Mouse (Mus musculus) stomach, embryonic 16.5 days (tissue): ENCODE results near the gene Pwwp2b. TPM values are rescaled to one million over a fixed set of nuclear protein-coding genes. Genes with fewer than 3 reads are reported as not detected.
A peak's percentile ranks its signal among the peaks of the same experiment; 100 is the strongest.

ENCODE experiments used
- ATAC-seq: fragments of 200-750 bp; cut with Nextera tagmentation; 2 replicates; pipeline ENCODE4 v1.8.0; 2017; ENCODE audit warnings: moderate number of reproducible peaks, moderate TSS enrichment; ENCODE audit not compliant: insufficient read depth, low FRiP score
- H3K27ac ChIP-seq: fragments of 300-500 bp; sonication (generic); 2 replicates; pipeline ENCODE4 v1.5.1; 2014; ENCODE audit warnings: low read length
- H3K27me3 ChIP-seq: fragments of 300-500 bp; sonication (generic); 2 replicates; pipeline ENCODE4 v1.6.1; 2014; ENCODE audit warnings: low read length, control low read depth, mixed read lengths; ENCODE audit not compliant: control insufficient read depth, insufficient read depth
- H3K36me3 ChIP-seq: fragments of 300-500 bp; sonication (generic); 2 replicates; pipeline ENCODE4 v1.6.1; 2014; ENCODE audit warnings: low read length; ENCODE audit not compliant: control insufficient read depth, insufficient read depth
- H3K4me1 ChIP-seq: fragments of 300-500 bp; sonication (generic); 2 replicates; pipeline ENCODE4 v1.6.1; 2014; ENCODE audit warnings: low read length, control low read depth, mixed read lengths; ENCODE audit not compliant: control insufficient read depth, insufficient read depth
- H3K4me2 ChIP-seq: fragments of 300-500 bp; sonication (generic); 2 replicates; pipeline ENCODE4 v1.6.1; 2014; ENCODE audit warnings: low read depth, low read length, mixed read lengths
- H3K4me3 ChIP-seq: fragments of 300-500 bp; sonication (generic); replicated peaks from 2 replicates; pipeline ENCODE4 v1.5.1; 2014; ENCODE audit warnings: mild to moderate bottlenecking, low read length
- H3K9ac ChIP-seq: fragments of 300-500 bp; sonication (generic); 2 replicates; pipeline ENCODE4 v1.6.1; 2014; ENCODE audit warnings: low read length
- H3K9me3 ChIP-seq: fragments of 300-500 bp; sonication (generic); replicated peaks from 2 replicates; pipeline ENCODE4 v1.6.1; 2016; ENCODE audit warnings: low read length, control low read depth; ENCODE audit not compliant: control insufficient read depth
- WGBS: fragments of 180-500 bp; shearing (Covaris S2); extraction: QIAGEN DNeasy Blood & Tissue Kit; methylation state at CpG from one replicate; pipeline ENCODE4 v1.1.7; 2014; 5-methylcytosine and 5-hydroxymethylcytosine counted together
- polyA plus RNA-seq: library from polyadenylated mRNA; unstranded; fragments of >200 nt; fragmentation: Nextera tagmentation; extraction: Ambion mirVana; gene quantifications from 2 replicates; pipeline ENCODE4 v1.2.1, GENCODE M21; 2015

Pwwp2b gene
- polyA plus RNA-seq, 1 experiment from 2014 or later = 16.3 TPM

- ATAC-seq = no peak
- no peaks in the 10 kb centered on the region for H3K36me3 ChIP-seq
- peak overlapping the region; percentile 76 for H3K4me3 ChIP-seq
- H3K9me3 ChIP-seq = no peaks in the 10 kb centered on the region
- peaks cover 73% of the 10 kb centered on the region for H3K4me1 ChIP-seq
- peak overlapping the region; percentile 88 for H3K4me2 ChIP-seq
- no peaks in the 10 kb centered on the region for H3K27me3 ChIP-seq
- peak overlapping the region; percentile 94 for H3K27ac ChIP-seq
- H3K9ac ChIP-seq = peak overlapping the region; percentile 89
- WGBS = 34% methylated on average over 7 of the region's 7 CpGs
Measured at GRCm38 (mm10) chr7:139249406-139250210, 1.3 kb downstream of the Pwwp2b start.

- peak overlapping the region; percentile 50; the same call in 1 of the 2 replicates for H3K9ac ChIP-seq
- 25% methylated on average over 5 of the region's 5 CpGs for WGBS
- H3K4me2 ChIP-seq = peak overlapping the region; percentile 23; the same call in 1 of the 2 replicates
- H3K4me1 ChIP-seq = peaks cover 63% of the 10 kb centered on the region
- H3K4me3 ChIP-seq = no peak overlapping the region
- H3K27ac ChIP-seq = peak overlapping the region; percentile 94
- H3K27me3 ChIP-seq = no peaks in the 10 kb centered on the region
- peak; percentile 44 for ATAC-seq
- H3K36me3 ChIP-seq = peaks cover 11% of the 10 kb centered on the region; the same call in 1 of the 2 replicates
- H3K9me3 ChIP-seq = no peaks in the 10 kb centered on the region
Measured at GRCm38 (mm10) chr7:139251881-139252301, 3.6 kb downstream of the Pwwp2b start.

- no peak for ATAC-seq
- Histone ChIP-seq H3K9me3 (no peaks in the 10 kb centered on the region), H3K36me3 (peaks cover 12% of the 10 kb centered on the region; the same call in 1 of the 2 replicates), H3K4me1 (peaks cover 62% of the 10 kb centered on the region), H3K27ac (peak overlapping the region; percentile 94), H3K4me2 (peak overlapping the region; percentile 23; the same call in 1 of the 2 replicates), H3K9ac (0 out of 2 replicates have a peak overlapping the region, but pooled peaks have one; percentile 14), H3K27me3 (no peaks in the 10 kb centered on the region), H3K4me3 (no peak overlapping the region)
- 76% methylated on average over 7 of the region's 7 CpGs for WGBS
Measured at GRCm38 (mm10) chr7:139252566-139252965, 4.3 kb downstream of the Pwwp2b start.

- peak overlapping the region; percentile 56 for H3K9ac ChIP-seq
- H3K4me1 ChIP-seq = peaks cover 58% of the 10 kb centered on the region
- ATAC-seq = no peak
- H3K27me3 ChIP-seq = no peaks in the 10 kb centered on the region
- H3K36me3 ChIP-seq = peaks cover 12% of the 10 kb centered on the region; the same call in 1 of the 2 replicates
- H3K4me3 ChIP-seq = no peak overlapping the region
- H3K9me3 ChIP-seq = no peaks in the 10 kb centered on the region
- H3K27ac ChIP-seq = peak overlapping the region; percentile 94
- H3K4me2 ChIP-seq = peak overlapping the region; percentile 23
- WGBS = 50% methylated on average over 9 of the region's 9 CpGs
Measured at GRCm38 (mm10) chr7:139252986-139253385, 4.7 kb downstream of the Pwwp2b start.

GRCm38 (mm10) chr7:139253462-139253861 lies 5.2 kb downstream of the Pwwp2b start:
- peak overlapping the region; percentile 23 for H3K4me2 ChIP-seq
- no peak for ATAC-seq
- H3K36me3 ChIP-seq = peaks cover 12% of the 10 kb centered on the region; the same call in 1 of the 2 replicates
- peaks cover 58% of the 10 kb centered on the region for H3K4me1 ChIP-seq
- 49% methylated on average over 3 of the region's 3 CpGs for WGBS
- no peak overlapping the region for H3K4me3 ChIP-seq
- no peaks in the 10 kb centered on the region for H3K9me3 ChIP-seq
- peak overlapping the region; percentile 56 for H3K9ac ChIP-seq
- peak overlapping the region; percentile 94 for H3K27ac ChIP-seq
- no peaks in the 10 kb centered on the region for H3K27me3 ChIP-seq

DNA sequence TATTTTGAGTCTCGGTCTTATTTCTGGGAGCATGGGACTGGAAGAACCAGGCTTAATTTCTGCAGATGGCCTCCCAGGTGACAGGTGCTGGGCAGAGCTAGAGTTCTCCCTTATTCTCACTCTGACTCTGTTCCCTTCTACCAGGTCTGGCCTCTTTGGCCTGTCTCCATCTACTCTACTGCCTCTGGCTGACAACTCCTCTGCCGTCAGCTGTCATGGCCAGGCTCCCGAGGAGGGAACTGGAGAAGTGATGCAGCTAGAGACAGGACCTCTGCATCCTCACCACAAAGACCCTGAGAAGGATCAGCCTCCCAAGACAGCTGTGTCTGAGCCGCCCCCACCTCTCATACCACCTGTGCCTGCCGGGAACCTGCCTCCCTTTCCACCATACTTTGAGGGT lies 6.3 kb downstream of the Pwwp2b start:
- H3K27me3 ChIP-seq = no peaks in the 10 kb centered on the region
- no peaks in the 10 kb centered on the region for H3K9me3 ChIP-seq
- 79% methylated on average over 5 of the region's 5 CpGs for WGBS
- no peak overlapping the region for H3K27ac ChIP-seq
- H3K4me3 ChIP-seq = no peak overlapping the region
- no peak overlapping the region for H3K4me2 ChIP-seq
- peaks cover 12% of the 10 kb centered on the region; the same call in 1 of the 2 replicates for H3K36me3 ChIP-seq
- no peak overlapping the region for H3K9ac ChIP-seq
- no peak for ATAC-seq
- H3K4me1 ChIP-seq = peaks cover 56% of the 10 kb centered on the region

DNA sequence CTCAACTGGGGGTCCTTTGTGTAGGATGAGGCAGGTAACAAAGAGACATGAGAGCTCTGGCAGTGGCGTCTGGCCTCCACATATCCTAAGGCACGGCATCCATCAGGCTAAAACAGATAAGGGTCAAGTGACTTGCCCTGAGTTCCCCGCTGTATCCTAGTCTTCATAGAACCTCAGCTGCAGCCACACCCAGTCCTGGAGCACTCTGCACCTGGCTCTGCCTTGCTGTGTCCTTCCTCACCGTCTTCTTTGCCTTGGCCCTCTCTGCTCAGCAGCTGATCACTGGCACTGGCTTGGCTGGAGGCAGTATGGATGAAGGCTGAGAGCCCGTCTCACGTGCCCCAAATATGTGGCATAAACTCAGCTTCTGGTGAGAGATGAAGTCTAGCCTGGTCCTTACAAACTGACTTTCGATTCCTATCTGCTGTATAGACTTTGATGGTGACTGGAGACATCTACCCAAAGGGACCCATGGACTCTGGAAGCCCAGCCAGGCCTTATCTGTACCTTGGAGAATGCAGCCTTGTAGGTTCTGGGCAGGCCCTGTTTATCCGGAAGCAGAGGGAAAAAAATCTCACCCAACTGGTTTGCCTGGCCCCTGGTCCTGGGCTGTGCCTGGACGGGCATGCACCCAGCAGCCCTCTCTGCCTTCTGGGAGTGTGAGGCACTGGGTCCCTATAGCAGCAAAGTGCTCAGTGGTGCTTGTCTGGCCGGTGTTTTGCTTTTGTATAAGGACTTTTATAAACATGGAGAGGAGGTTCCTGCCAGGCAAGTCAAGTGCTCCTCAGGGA lies 9.7 kb downstream of the Pwwp2b start:
- 48% methylated on average over 10 of the region's 10 CpGs for WGBS
- Histone ChIP-seq H3K36me3 (peaks cover 19% of the 10 kb centered on the region; the same call in 1 of the 2 replicates), H3K9me3 (0 out of 2 replicates have a peak, but pooled peaks cover 4% of the 10 kb centered on the region), H3K4me1 (peaks cover 23% of the 10 kb centered on the region), H3K27me3 (no peaks in the 10 kb centered on the region), H3K4me2 (peak overlapping the region; percentile 36), H3K9ac (no peak overlapping the region), H3K27ac (peak overlapping the region; percentile 85), H3K4me3 (no peak overlapping the region)
- peak; percentile 91 for ATAC-seq

DNA sequence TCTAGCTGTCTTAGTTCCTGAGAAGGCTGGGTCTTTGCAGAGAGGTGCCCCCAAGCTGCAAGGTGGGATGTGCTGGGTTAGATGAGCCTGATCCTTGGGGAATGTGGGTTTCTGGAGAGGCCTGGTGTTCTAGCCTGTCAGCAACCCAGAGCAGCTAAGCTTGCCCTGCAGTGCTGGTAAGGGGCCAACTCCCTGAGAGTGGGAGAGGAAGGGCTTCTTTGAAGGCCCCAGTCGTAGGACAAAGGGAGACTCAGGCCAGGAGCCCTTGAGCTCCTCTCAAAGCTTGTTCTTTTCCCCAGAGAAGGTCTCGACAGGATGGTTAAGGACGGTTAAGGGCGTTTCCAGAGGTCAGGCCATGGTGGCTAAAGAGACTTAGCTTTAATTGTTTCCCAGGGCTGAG lies 16.1 kb downstream of the Pwwp2b start:
- ATAC-seq = no peak
- Histone ChIP-seq H3K4me1 (peaks cover 25% of the 10 kb centered on the region), H3K27me3 (no peaks in the 10 kb centered on the region), H3K4me2 (no peak overlapping the region), H3K36me3 (0 out of 2 replicates have a peak, but pooled peaks cover 8% of the 10 kb centered on the region), H3K4me3 (no peak overlapping the region), H3K9me3 (0 out of 2 replicates have a peak, but pooled peaks cover 4% of the 10 kb centered on the region), H3K9ac (peak overlapping the region; percentile 28; the same call in 1 of the 2 replicates), H3K27ac (no peak overlapping the region)
- 44% methylated on average over 4 of the region's 4 CpGs for WGBS
